Mouse (Mus musculus) bone marrow macrophage, adult 2 months (primary cell): ENCODE measurements at regions not wholly inside any gene's neighbourhood (a gene's known extent, or its start where the extent isn't known, plus 50 kb on each side); places are given as distances from the start of the nearest gene placed in this dataset.

Experiments used
- CTCF ChIP-seq: IDR thresholded peaks from 2 replicates; pipeline ENCODE4 v1.5.1; 2012; ENCODE audit warnings: low read depth, mild to moderate bottlenecking, low read length, moderate library complexity
- POLR2A ChIP-seq: IDR thresholded peaks from 2 replicates; pipeline ENCODE4 v1.6.1; 2012; ENCODE audit warnings: mild to moderate bottlenecking, low read depth, low read length, borderline replicate concordance

GRCm38 (mm10) chr13:41696767-41697445 lies 91.2 kb downstream of the Tmem170b start:
- no peak for TF ChIP-seq CTCF
- TF ChIP-seq POLR2A, result no peak
